Mouse (Mus musculus) hindbrain, embryonic 14.5 days (tissue): ENCODE data around the gene Hs2st1. TPM values are rescaled to one million over a fixed set of nuclear protein-coding genes. Genes with fewer than 3 reads are reported as not detected.

Experiments used
- ATAC-seq: fragments of 200-750 bp; cut with Nextera tagmentation; 2 replicates; pipeline ENCODE4 v1.8.0; 2017; ENCODE audit warnings: moderate number of reproducible peaks, mild to moderate bottlenecking, moderate TSS enrichment, moderate library complexity; ENCODE audit not compliant: low FRiP score
- DNase-seq: peaks from one replicate; pipeline ENCODE4 v3.0.0-alpha.2; 2015; ENCODE audit warnings: low spot score
- H3K27ac ChIP-seq: fragments of 300-500 bp; sonication (generic); 2 replicates; pipeline ENCODE4 v1.5.1; 2014; ENCODE audit warnings: mild to moderate bottlenecking, moderate library complexity
- H3K27me3 ChIP-seq: fragments of 300-500 bp; sonication (generic); 2 replicates; pipeline ENCODE4 v1.6.1; 2014; ENCODE audit warnings: mild to moderate bottlenecking, low read length, mixed read lengths; ENCODE audit not compliant: control insufficient read depth, insufficient read depth
- H3K36me3 ChIP-seq: fragments of 300-500 bp; sonication (generic); replicated peaks from 2 replicates; pipeline ENCODE4 v1.6.1; 2014; ENCODE audit not compliant: control insufficient read depth, insufficient read depth
- H3K4me1 ChIP-seq: fragments of 300-500 bp; sonication (generic); replicated peaks from 2 replicates; pipeline ENCODE4 v1.6.1; 2014; ENCODE audit warnings: antibody characterized with exemption, low read length, mixed read lengths; ENCODE audit not compliant: control insufficient read depth, insufficient read depth
- H3K4me2 ChIP-seq: fragments of 300-500 bp; sonication (generic); replicated peaks from 2 replicates; pipeline ENCODE4 v1.6.1; 2014; ENCODE audit warnings: mild to moderate bottlenecking, moderate library complexity
- H3K4me3 ChIP-seq: fragments of 300-500 bp; sonication (generic); replicated peaks from 2 replicates; pipeline ENCODE4 v1.5.1; 2014; ENCODE audit warnings: mild to moderate bottlenecking, low read length
- H3K9ac ChIP-seq: fragments of 300-500 bp; sonication (generic); 2 replicates; pipeline ENCODE4 v1.6.1; 2014
- H3K9me3 ChIP-seq: fragments of 300-500 bp; sonication (generic); 2 replicates; pipeline ENCODE4 v1.6.1; 2016; ENCODE audit warnings: low read length; ENCODE audit not compliant: control insufficient read depth
- WGBS: fragments of 180-500 bp; shearing (Covaris S2); extraction: QIAGEN DNeasy Blood & Tissue Kit; methylation state at CpG from one replicate; pipeline ENCODE4 v1.1.7; 2014; 5-methylcytosine and 5-hydroxymethylcytosine counted together
- polyA plus RNA-seq: library from polyadenylated mRNA; unstranded; fragments of >200 nt; fragmentation: Nextera tagmentation; extraction: Ambion mirVana; gene quantifications from 2 replicates; pipeline ENCODE4 v1.2.1, GENCODE M21; 2014

Hs2st1 gene
- polyA plus RNA-seq, 1 experiment from 2014 or later: 15.2 TPM

GRCm38 (mm10) chr3:144561511-144562250 lies 8.3 kb downstream of the Hs2st1 start:
- Histone ChIP-seq H3K4me1 (peaks cover 9% of the 10 kb centered on the region), H3K4me3 (no peak overlapping the region), H3K9ac (no peak overlapping the region), H3K27ac (no peak overlapping the region), H3K9me3 (no peaks in the 10 kb centered on the region), H3K4me2 (no peak overlapping the region), H3K27me3 (no peaks in the 10 kb centered on the region), H3K36me3 (no peaks in the 10 kb centered on the region)
- 73% methylated on average over 22 of the region's 22 CpGs for WGBS
- ATAC-seq: no peak
- no peak for DNase-seq

GRCm38 (mm10) chr3:144558274-144558673 lies 11.7 kb downstream of the Hs2st1 start:
- no peak overlapping the region for H3K4me2 ChIP-seq
- H3K36me3 ChIP-seq: no peaks in the 10 kb centered on the region
- H3K27me3 ChIP-seq: no peaks in the 10 kb centered on the region
- ATAC-seq (no peak), DNase-seq (no peak)
- no peak overlapping the region for H3K27ac ChIP-seq
- no peak overlapping the region for H3K9ac ChIP-seq
- H3K9me3 ChIP-seq: no peaks in the 10 kb centered on the region
- H3K4me1 ChIP-seq: peaks cover 22% of the 10 kb centered on the region
- 52% methylated on average over 5 of the region's 5 CpGs for WGBS
- no peak overlapping the region for H3K4me3 ChIP-seq

- Histone ChIP-seq H3K9me3 (no peaks in the 10 kb centered on the region), H3K4me1 (peaks cover 22% of the 10 kb centered on the region), H3K4me2 (peak overlapping the region; percentile 46), H3K4me3 (no peak overlapping the region), H3K27me3 (no peaks in the 10 kb centered on the region), H3K9ac (peak overlapping the region; percentile 35), H3K36me3 (no peaks in the 10 kb centered on the region), H3K27ac (no peak overlapping the region)
- no peak for DNase-seq
- 4% methylated on average over 16 of the region's 16 CpGs for WGBS
- no peak for ATAC-seq
Observed at GRCm38 (mm10) chr3:144556625-144557324, 13.2 kb downstream of the Hs2st1 start.

GRCm38 (mm10) chr3:144555144-144555543 lies 14.8 kb downstream of the Hs2st1 start:
- 83% methylated on average over 7 of the region's 7 CpGs for WGBS
- peaks cover 28% of the 10 kb centered on the region for H3K4me1 ChIP-seq

GRCm38 (mm10) chr3:144554503-144554902 lies 15.5 kb downstream of the Hs2st1 start:
- H3K9ac ChIP-seq: no peak overlapping the region
- 72% methylated on average over 9 of the region's 9 CpGs for WGBS
- no peak for DNase-seq
- no peaks in the 10 kb centered on the region for H3K36me3 ChIP-seq
- no peaks in the 10 kb centered on the region for H3K27me3 ChIP-seq
- ATAC-seq: no peak
- H3K27ac ChIP-seq: no peak overlapping the region
- H3K4me3 ChIP-seq: no peak overlapping the region
- H3K4me2 ChIP-seq: no peak overlapping the region
- H3K4me1 ChIP-seq: peaks cover 28% of the 10 kb centered on the region
- H3K9me3 ChIP-seq: no peaks in the 10 kb centered on the region

More at GRCm38 (mm10) chr3:144555144-144555543, 14.8 kb downstream of the Hs2st1 start:
- Histone ChIP-seq H3K9me3 (no peaks in the 10 kb centered on the region), H3K36me3 (no peaks in the 10 kb centered on the region), H3K4me2 (no peak overlapping the region), H3K4me3 (no peak overlapping the region), H3K27ac (no peak overlapping the region), H3K9ac (no peak overlapping the region), H3K27me3 (no peaks in the 10 kb centered on the region)
- no peak for DNase-seq
- no peak for ATAC-seq

GRCm38 (mm10) chr3:144553942-144554341 lies 16.0 kb downstream of the Hs2st1 start:
- no peak overlapping the region for H3K9ac ChIP-seq
- DNase-seq: no peak
- WGBS: 34% methylated on average over 7 of the region's 7 CpGs

GRCm38 (mm10) chr3:144551416-144551815 lies 18.6 kb downstream of the Hs2st1 start:
- Histone ChIP-seq H3K27me3 (no peaks in the 10 kb centered on the region), H3K4me1 (peaks cover 19% of the 10 kb centered on the region; the same call in 1 of the 2 replicates), H3K4me2 (no peak overlapping the region), H3K36me3 (no peaks in the 10 kb centered on the region), H3K4me3 (no peak overlapping the region), H3K9ac (no peak overlapping the region), H3K9me3 (no peaks in the 10 kb centered on the region), H3K27ac (no peak overlapping the region)
- WGBS: 82% methylated on average over 4 of the region's 4 CpGs
- ATAC-seq: no peak
- no peak for DNase-seq

More at GRCm38 (mm10) chr3:144553942-144554341, 16.0 kb downstream of the Hs2st1 start:
- peaks cover 28% of the 10 kb centered on the region for H3K4me1 ChIP-seq
- no peak overlapping the region for H3K27ac ChIP-seq
- H3K4me2 ChIP-seq: no peak overlapping the region
- no peak overlapping the region for H3K4me3 ChIP-seq
- H3K27me3 ChIP-seq: no peaks in the 10 kb centered on the region
- no peaks in the 10 kb centered on the region for H3K36me3 ChIP-seq
- no peak for ATAC-seq
- H3K9me3 ChIP-seq: no peaks in the 10 kb centered on the region

- DNase-seq (no peak), ATAC-seq (no peak)
- H3K27ac ChIP-seq: no peak overlapping the region
- no peak overlapping the region for H3K9ac ChIP-seq
- H3K27me3 ChIP-seq: no peaks in the 10 kb centered on the region
- peaks cover 25% of the 10 kb centered on the region; the same call in 1 of the 2 replicates for H3K4me1 ChIP-seq
- no peaks in the 10 kb centered on the region for H3K36me3 ChIP-seq
- H3K4me3 ChIP-seq: no peak overlapping the region
- H3K4me2 ChIP-seq: no peak overlapping the region
- 83% methylated on average over 5 of the region's 5 CpGs for WGBS
- no peaks in the 10 kb centered on the region for H3K9me3 ChIP-seq
Observed at GRCm38 (mm10) chr3:144550659-144551058, 19.3 kb downstream of the Hs2st1 start.

- DNase-seq (no peak), ATAC-seq (no peak)
- 96% methylated on average over 5 of the region's 5 CpGs for whole genome bisulfite sequencing
- Histone ChIP-seq H3K4me3 (no peak overlapping the region), H3K27me3 (no peaks in the 10 kb centered on the region), H3K27ac (no peak overlapping the region), H3K36me3 (no peaks in the 10 kb centered on the region), H3K4me2 (no peak overlapping the region), H3K9me3 (no peaks in the 10 kb centered on the region), H3K9ac (no peak overlapping the region), H3K4me1 (peaks cover 31% of the 10 kb centered on the region)
Observed at GRCm38 (mm10) chr3:144550036-144550435, 19.9 kb downstream of the Hs2st1 start.
